Mouse (Mus musculus) embryo, embryonic 11.5 days (tissue): ENCODE measurements around the gene Clec16a.

Source experiments
- DNase-seq: peaks from one replicate; pipeline ENCODE4 v3.0.0-alpha.2; 2012; ENCODE audit warnings: low read depth, low spot score

Clec16a gene

DNA sequence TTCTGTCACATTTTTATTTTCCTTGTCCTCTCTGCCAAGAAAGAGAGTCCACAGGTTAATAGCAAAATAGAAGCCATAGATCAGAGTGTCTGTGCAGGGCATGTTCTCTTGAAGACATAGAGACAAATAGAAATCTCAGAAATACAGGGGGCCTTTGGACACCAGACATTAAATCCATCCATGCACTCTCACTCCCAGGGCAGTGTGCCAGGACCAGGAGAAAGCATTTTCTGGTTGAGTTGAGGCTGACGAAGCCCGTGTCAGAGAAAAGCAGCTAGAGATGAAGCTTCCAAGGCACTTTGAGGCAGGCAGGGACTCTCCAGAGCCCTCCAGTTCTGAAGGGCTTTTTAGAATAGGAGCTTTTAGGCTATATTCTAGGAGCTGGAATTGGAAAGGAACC lies 171.6 kb downstream of the Clec16a start:
- DNase-seq, result no peak

DNA sequence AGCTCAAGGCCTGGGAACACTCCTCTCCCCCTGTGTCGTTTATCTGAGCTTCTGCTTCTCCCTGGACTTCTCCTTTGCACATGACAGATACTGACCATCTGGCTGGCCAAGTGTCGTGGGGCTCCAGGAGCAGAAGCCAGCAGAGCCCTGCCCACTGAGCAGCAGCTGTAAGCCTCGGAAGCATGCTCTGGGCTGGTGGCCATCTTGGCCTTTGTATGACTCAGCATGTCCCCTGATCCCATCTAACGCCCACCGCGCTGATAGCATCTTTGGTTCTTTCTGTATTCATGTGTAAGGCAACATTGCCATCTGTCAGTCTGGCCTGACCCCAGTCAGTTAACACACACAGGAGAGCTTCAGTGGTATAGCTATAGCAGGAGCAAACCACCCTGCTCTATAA lies 174.8 kb downstream of the Clec16a start:
- DNase-seq, result no peak

GRCm38 (mm10) chr16:10722882-10723544 lies 177.9 kb downstream of the Clec16a start:
- DNase-seq, result no peak

- no peak for DNase-seq
These were observed 178.9 kb downstream of the Clec16a start for GRCm38 (mm10) chr16:10723816-10724647.

GRCm38 (mm10) chr16:10725156-10725555 lies 180.0 kb downstream of the Clec16a start:
- DNase-seq, result no peak

DNA sequence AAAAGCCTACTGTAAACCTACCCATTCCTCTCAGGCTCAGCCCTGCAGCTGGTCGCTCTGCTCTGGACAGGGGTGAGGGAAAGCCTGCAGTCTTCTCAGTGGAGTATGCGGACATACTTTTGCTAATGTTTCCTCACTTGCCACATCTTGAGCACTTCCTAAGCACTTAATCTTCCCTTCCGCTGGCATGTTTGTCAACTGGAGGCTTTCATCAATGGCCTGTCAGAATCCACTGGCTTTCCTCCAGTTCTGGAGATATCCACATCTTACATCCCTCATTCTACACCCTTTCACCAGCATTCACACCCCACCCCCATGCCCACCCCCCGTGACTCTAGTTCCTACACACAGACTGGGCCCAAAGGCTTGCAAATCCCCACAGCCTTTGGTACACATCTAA lies 182.5 kb downstream of the Clec16a start:
- DNase-seq, result no peak

- no peak for DNase-seq
These were observed 183.7 kb downstream of the Clec16a start for GRCm38 (mm10) chr16:10728886-10729285.

DNA sequence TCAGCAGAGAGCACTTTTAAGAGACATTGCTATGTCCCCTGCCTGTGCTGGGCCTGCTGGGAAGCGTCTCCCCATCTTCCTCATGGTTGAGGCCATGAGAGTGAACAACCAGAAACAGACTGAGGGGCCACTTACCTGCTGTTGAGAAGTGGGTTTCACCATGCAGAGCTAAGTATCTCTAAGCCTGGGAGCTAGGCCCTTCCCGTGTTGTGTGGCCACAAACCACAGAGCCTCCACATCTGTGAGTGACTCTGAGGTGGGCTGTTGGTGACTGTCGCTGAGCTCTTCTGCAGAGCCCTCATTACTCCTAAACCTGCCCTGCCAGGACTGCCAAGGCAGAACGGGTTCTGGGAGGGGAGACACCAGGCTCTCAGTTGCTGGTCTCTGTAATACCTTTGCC lies 185.8 kb downstream of the Clec16a start:
- DNase-seq, result no peak

DNA sequence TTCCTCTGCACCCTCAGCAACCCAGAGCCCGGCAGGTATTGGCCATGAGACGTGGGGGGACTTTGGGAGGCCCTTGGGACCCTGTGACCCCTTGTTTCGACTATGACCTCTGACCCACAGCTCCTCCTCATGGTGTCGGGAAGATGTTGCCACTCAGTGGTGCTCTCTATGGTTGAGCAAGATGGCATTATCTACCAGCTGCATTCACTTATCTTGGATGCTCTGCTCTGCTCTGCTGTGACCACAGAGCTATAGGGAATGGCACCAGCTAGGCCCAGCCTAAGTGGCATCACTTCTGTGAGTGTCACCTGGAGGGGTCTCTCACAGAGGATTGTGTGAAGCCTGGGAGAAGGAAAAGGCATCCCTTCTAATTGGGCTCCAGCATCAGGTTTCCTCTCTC lies 186.6 kb downstream of the Clec16a start:
- no peak for DNase-seq

DNA sequence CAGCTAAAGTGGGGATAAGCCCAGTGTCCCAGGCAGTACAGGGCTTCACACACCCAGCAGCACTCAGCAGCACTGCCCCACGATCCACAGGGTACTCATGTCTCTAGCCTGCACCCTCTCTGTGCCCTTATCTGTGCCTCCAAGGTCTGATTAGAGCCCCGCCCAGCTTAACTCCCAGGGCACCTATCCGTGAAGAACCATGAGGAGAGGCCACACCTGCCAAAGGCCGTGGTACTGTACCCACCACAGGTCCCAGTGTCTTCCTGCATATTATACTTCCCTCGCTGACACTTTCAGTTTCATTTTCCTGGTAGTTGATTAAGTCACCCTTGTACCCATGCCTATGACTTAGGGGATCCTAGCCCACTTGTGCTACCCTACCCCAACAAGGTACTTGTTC lies 187.3 kb downstream of the Clec16a start:
- no peak for DNase-seq

DNA sequence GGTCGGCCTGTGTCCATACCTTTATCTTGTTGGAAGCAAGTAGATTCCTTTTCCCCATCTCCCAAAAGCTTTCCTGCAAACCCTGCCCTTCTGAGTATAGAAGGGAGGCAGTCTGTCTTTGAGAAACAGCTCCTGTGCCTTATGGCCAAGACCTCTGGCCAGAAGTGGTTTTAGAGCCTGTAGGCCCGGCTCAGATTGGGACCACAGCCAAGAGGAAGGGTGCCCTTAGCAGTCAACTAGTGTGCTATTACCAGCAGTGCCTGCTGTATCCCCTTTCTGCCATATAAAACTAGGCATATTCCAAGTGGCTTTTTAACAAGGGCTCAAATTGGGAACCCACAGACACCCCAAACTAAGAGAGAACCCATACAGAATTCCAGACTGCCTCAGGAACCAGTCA lies 190.6 kb downstream of the Clec16a start:
- no peak for DNase-seq

GRCm38 (mm10) chr16:10736364-10736763 lies 191.2 kb downstream of the Clec16a start:
- no peak for DNase-seq

- DNase-seq, result no peak
These were observed 192.4 kb downstream of the Clec16a start for GRCm38 (mm10) chr16:10737571-10737970.

GRCm38 (mm10) chr16:10738866-10739265 lies 193.7 kb downstream of the Clec16a start:
- no peak for DNase-seq

- no peak for DNase-seq
These were observed 194.8 kb downstream of the Clec16a start for GRCm38 (mm10) chr16:10739854-10740398.

- no peak for DNase-seq
These were observed 195.9 kb downstream of the Clec16a start for GRCm38 (mm10) chr16:10741082-10741481.

GRCm38 (mm10) chr16:10749226-10749625 lies 204.1 kb downstream of the Clec16a start:
- no peak for DNase-seq

GRCm38 (mm10) chr16:10749824-10750223 lies 204.7 kb downstream of the Clec16a start:
- DNase-seq, result no peak

DNA sequence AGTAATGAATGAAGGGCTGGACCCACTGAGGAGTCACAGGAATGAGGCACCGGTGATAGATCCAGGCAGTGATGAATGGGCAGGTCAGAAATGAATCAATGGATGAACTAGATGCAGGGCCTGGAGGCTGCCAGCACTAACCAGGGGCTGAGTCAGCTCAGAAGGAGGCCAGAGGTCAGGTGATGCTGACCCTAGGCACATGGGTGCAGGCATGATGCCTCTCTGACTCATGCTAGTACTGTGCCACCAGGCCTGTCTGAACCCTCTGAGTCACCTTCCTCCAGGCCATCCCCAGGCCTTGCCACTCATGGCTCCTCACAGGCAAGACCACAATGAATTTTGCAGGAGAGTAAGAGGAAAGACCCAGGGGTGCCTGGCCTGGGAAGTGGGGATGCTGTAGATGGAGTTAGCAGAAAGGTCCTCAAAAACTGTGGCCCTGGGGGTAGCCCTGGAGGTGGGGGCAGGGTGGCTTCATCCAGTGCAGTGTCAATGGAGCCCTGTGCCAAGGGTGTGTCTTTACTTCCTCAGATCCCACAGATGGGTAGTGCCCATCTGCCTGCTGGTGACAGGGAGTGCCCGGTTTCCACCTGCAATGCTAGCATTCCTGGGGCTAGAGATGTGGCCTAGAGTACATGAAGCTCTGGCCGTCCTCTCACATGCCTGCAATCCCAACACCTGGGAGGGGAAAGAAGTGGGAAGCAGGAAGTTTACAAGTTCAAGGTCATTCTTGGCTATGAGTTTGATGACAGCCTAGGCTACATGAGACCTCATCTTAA lies 209.6 kb downstream of the Clec16a start:
- no peak for DNase-seq

- DNase-seq, result no peak
These were observed 211.0 kb downstream of the Clec16a start for GRCm38 (mm10) chr16:10756168-10756567.

DNA sequence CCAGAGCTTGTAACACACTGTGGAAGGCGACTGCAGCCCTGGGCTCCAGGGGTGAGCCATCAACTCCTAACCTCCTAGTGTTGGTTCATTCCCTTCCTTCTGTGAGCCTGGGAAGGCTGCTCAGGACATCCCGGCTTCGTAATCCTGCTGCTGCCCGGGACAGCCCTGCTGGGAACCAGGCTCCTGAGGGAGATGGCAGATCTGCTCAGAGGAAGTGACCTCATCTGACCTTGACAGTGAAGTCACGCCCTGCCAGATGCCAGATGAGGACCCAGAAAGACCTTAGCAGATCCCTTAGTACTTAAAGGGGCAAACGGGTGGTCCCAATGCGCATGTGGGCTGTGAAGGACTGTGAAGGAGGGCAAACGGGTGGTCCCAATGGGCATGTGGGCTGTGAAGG lies 216.0 kb downstream of the Clec16a start:
- DNase-seq, result no peak

GRCm38 (mm10) chr16:10762569-10763180 lies 217.5 kb downstream of the Clec16a start:
- no peak for DNase-seq
